Mouse (Mus musculus): ENCODE data around the gene Tmbim1.

GRCm38 (mm10) chr1:74302229-74302628 lies 3.2 kb downstream of the Tmbim1 start:
- TF ChIP-seq CTCF (IDR thresholded peaks at IDR 0.05; ENCODE audit: extremely low read depth, insufficient read depth, low read length) (no peak), POLR2A (IDR thresholded peaks at IDR 0.05; ENCODE audit: extremely low read depth, insufficient read depth, low read length) (no peak)
